Mouse (Mus musculus) adrenal gland, adult 2 months (tissue): ENCODE measurements around the gene Plcl2. TPM values are rescaled to one million over a fixed set of nuclear protein-coding genes. Genes with fewer than 3 reads are reported as not detected.
"Not testable (repeated sequence)": the region's sequence is repeated elsewhere in the genome, so short reads cannot be mapped to it uniquely, and the experiment has no call there.

ENCODE experiments used
- DNase-seq: peaks from one replicate; pipeline ENCODE4 v3.0.0; 2021
- polyA plus RNA-seq: library from polyadenylated mRNA; depleted of rRNA; stranded (reverse); fragments of >200 nt; gene quantifications from 2 replicates; pipeline ENCODE4 v1.2.3, GENCODE M21; 2012
- total RNA-seq, 2 experiments: library from RNA; stranded (reverse); gene quantifications; 2 replicates each; pipeline ENCODE4 v1.2.3; 2021

The Plcl2 gene
- total and polyA plus RNA-seq, 3 experiments = 11.6 to 55.0 (median 46.8) TPM

- peak; percentile 45 for DNase-seq
Observed at GRCm38 (mm10) chr17:50621996-50622395, 112.8 kb downstream of the Plcl2 start.

- no peak for DNase-seq
Observed at GRCm38 (mm10) chr17:50625584-50625983, 116.4 kb downstream of the Plcl2 start.

GRCm38 (mm10) chr17:50627658-50628057 lies 118.5 kb downstream of the Plcl2 start:
- no peak for DNase-seq

- no peak for DNase-seq
Observed at GRCm38 (mm10) chr17:50628716-50629115, 119.5 kb downstream of the Plcl2 start.

GRCm38 (mm10) chr17:50630992-50631391 lies 121.8 kb downstream of the Plcl2 start:
- DNase-seq = not testable (repeated sequence)

- DNase-seq = peak; percentile 35
Observed at GRCm38 (mm10) chr17:50634008-50634871, 125.0 kb downstream of the Plcl2 start.

- peak; percentile 71 for DNase-seq
Observed at GRCm38 (mm10) chr17:50635961-50636585, 126.9 kb downstream of the Plcl2 start.

GRCm38 (mm10) chr17:50638791-50639190 lies 129.6 kb downstream of the Plcl2 start:
- peak; percentile 50 for DNase-seq

- no peak for DNase-seq
Observed at GRCm38 (mm10) chr17:50641076-50641610, 131.9 kb downstream of the Plcl2 start.

- no peak for DNase-seq
Observed at GRCm38 (mm10) chr17:50641879-50642278, 132.7 kb downstream of the Plcl2 start.

GRCm38 (mm10) chr17:50643356-50643755 lies 134.2 kb downstream of the Plcl2 start:
- DNase-seq = no peak

GRCm38 (mm10) chr17:50643989-50644388 lies 134.8 kb downstream of the Plcl2 start:
- DNase-seq = no peak

- DNase-seq = peak; percentile 52
Observed at GRCm38 (mm10) chr17:50648141-50648540, 138.9 kb downstream of the Plcl2 start.

GRCm38 (mm10) chr17:50648757-50649419 lies 139.7 kb downstream of the Plcl2 start:
- DNase-seq = no peak

GRCm38 (mm10) chr17:50650535-50651223 lies 141.5 kb downstream of the Plcl2 start:
- DNase-seq = no peak

- no peak for DNase-seq
Observed at GRCm38 (mm10) chr17:50654741-50655415, 145.7 kb downstream of the Plcl2 start.

- DNase-seq = no peak
Observed at GRCm38 (mm10) chr17:50655416-50655776, 146.2 kb downstream of the Plcl2 start.

GRCm38 (mm10) chr17:50657321-50657720 lies 148.1 kb downstream of the Plcl2 start:
- peak; percentile 53 for DNase-seq

GRCm38 (mm10) chr17:50658901-50659300 lies 149.7 kb downstream of the Plcl2 start:
- no peak for DNase-seq

GRCm38 (mm10) chr17:50667596-50667995 lies 158.4 kb downstream of the Plcl2 start:
- DNase-seq = no peak

GRCm38 (mm10) chr17:50668681-50669208 lies 159.5 kb downstream of the Plcl2 start:
- DNase-seq = peak; percentile 67
